Mouse (Mus musculus) lung, postnatal 4 days (tissue): ENCODE data around the gene Noc3l.

Experiments used
- DNase-seq, 2 experiments: peaks; one replicate each; pipeline ENCODE4 v3.0.0; 2021

The Noc3l gene

DNA sequence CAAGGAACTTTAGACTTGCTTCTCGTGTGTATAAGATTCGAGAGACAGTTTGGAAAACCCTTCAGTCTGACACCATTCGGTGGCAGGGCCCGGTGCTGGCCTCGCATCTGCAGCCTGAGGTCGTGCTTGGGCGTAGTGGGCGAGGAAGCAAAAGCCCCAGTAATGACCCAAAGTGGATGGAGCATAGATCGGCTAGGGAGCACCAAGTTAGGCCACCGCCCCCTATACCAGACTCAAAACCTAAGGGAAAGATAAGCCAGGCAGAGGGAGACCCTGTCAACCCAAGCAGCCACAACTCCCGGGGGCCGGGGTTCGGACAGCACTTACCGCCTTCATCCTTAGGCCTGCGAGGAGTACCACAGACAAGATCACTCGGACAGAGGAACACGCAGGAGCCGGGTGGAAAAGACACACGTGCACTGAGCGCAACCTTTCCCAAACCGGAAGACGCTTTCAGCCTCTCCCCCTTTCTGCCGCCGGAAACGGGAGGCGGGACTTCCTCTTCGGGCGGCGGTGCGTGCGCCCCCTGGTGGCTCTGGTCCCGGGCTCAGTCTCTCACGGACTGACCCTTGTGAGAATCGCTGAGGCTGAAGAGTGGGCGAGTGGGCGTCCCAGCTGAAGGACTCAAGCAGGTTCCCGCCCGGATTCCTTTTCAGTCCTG is at the start of gene Noc3l:
TSS of gene Noc3l (minus strand) at position 472 of the 661 bp plus-strand sequence.
- peak; percentile 93 to 96 for DNase-seq

DNA sequence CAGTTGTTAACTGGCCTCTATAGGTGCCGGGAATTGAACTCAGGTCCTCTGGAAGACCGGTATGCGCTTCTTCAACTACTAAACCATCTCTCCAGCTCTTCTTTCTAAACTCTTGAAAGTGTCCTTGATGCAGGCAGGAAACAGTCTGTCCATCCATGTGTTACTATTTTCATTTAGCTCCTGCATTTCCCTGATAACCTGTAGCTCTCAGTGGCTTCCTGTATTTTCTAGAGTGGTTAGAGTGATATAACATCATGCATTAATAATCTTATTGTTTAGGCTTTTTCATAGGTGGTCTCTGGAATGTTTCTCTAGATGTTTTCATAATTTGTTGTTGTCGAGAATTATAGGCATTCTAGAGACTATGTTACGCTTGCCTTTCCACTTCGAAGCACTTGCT is 43.5 kb upstream of the Noc3l start:
- DNase-seq: no peak

DNA sequence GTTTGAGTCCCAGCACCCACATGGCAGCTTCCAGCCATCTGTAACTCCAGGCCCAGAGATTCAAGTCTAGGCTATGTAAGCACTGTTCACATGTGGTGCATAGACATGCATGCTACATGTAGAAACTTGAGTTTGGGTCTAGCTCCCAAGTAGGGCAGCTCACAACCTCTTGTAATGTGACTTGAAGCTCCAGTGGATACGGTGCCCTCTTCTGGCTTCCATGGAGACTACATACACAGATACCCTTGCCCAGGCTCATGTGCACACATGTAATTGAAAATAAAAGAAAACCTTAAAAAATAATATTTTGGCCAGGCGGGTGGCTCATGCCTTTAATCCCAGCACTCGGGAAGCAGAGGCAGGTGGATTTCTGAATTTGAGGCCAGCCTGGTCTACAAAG is 39.2 kb upstream of the Noc3l start:
- DNase-seq: no peak

DNA sequence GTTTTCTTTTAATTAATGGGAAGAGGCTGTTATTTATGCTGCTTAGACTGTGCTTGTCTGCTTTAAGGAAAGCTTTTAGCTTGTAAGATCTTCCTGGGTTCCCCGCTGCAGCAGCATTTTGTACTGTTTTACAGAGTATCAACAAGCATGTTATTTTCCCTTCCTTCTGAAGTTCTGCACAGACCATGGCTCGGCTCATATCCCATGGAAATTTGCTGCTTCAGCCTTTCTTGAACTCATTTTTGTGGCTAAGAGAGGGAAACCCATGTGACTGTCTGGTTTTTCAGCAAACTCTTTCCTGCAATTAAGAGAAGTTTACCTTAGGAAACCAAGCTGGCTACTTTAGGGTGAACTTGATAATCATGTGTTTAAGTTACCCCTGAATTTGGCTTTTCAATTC is 27.3 kb upstream of the Noc3l start:
- DNase-seq: no peak

DNA sequence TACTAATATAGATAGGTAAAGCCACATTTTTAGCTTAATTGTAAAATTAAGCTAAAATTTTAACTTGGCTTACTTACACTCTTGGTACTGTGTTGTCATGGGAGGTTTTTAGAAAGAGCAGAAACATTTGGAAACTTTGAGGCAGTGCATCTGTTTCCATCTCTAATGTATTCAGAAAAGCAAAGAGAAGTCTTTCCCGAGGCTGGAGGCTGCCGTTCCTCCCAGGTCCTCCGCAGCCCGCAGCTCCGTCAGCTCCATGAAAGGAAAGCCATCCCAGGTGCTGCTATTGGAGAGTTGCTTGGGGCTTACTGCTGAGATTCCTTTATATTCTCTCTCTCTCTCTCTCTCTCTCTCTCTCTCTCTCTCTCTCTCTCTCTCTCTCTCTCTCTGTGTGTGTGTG is 25.8 kb upstream of the Noc3l start:
- DNase-seq: no peak

DNA sequence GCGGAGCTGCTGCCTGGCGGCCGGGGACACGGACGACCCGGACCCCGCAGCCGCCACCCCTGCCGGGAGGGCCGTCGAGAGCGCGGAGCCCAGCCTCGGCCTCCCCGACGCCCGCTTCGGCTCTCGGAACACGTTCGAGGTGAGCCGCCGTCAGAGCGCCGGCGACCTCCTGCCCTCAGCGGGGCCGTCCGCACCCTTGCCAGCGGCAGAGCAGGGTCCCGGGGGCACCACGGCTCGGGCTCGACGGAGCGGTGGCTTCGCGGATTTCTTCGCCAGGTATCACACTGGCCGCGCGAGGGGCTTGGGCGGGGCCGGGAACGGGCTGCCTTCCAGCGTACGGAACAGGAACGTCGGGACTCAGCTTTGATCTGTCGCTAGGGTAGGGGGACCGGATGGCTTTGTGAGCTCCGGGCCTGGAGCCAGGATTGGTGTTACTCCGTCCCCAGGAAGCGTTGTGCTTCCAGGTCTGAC is 18.2 kb upstream of the Noc3l start:
- DNase-seq: peak; percentile 78 to 83

DNA sequence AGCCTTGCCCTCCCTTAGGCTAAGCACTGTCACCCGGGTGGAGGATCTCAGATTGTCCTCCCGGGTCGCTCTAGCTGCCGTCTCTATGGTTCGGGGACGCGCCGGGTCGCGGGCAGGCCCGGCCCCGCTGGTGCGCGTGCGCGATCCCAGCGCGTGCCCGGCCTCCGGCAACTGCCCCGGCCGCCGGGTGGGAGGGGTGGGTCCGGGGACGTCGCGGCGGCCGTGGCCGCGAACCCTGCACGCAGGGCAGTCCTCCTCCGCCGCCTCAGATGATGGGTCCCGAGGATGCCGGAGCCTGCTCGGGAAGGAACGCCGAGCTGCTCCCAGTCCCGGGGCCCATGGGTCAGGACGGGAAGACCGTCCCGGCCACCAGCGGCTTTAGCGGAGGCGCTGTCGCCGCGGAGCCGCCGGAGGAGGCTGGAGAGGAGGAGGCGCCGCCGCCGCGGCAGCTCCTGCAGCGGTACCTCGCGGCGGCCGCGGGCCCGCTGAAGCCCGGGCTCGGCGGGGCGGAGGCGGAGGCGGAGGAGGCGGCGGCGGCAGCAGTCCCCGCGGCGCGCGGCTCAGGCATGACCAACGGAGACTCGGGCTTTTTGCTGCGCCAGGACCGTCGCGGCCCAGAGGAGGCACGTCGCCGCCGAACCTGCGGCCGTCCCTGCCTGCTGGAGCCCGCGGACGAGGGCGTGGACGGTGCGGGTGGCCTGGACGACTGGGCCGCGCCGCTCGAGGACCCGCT is 17.6 kb upstream of the Noc3l start, which contains the start of gene Tbc1d12:
TSS of gene Tbc1d12 (plus strand) at position 142 of the 733 bp plus-strand sequence.
- peak; percentile 93 to 95 for DNase-seq

DNA sequence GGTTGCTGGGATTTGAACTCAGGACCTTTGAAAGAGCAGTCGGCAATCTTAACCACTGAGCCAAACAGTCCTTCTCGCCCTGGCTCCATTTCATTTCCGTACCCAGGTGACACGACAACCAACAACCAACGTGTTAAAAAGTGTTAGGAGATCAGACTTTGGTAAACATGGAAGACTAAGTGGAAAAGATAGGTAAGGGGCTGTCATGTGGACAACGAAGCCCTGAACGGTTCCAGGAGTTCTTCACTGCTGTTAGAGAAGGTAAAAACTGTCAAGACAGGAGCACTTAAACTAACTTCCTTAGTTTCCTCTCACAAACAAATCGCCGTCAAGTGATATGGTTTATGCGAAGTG is 17.0 kb upstream of the Noc3l start:
- no peak for DNase-seq

DNA sequence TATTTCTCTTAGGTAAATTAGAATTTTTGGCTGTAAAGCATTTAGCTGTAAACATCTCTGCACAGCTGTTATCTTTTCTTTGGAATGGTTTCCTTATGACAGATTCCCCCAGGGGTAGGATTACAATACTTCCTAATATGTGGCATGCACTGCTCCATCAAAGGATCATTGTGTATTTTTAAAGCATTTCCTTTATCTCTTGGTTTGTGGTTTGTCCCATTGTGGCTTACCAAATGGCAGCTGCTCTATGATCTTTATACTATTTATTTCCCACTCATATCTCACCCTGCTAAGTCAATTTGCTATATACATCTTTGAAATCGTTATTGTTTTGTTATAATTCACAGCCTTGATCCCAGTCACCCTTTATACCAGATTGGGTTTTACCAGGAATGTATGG is 14.2 kb upstream of the Noc3l start:
- no peak for DNase-seq

DNA sequence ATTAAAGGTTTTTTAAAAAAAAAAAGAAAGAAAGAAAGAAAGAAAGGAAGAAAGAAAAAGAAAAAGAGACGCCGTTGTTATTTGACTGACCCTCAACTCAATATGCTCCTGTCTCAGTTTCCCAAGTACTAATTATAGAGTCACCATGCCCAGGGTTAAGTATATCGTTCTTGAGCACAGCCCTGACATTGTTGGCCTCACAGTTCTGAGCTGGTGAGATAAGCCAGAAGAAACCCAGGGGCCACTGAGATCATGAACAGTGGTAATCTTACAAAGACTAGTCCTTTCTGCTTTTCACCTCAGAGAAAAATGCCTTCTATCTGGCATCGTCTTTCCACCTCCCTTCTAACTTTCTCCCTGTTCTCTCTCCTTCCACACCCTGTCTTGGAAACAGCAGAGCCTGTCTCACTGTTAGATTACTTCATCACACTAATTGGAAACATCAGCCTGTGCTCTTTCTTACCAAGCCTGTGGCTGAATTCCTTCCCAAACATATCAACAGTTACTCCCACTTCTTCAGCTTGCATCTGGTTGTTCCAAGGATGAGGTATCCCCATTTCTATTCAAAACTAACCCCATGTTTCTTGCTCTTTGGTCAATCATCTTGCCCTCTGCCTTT is 1.3 kb upstream of the Noc3l start:
- DNase-seq: no peak

DNA sequence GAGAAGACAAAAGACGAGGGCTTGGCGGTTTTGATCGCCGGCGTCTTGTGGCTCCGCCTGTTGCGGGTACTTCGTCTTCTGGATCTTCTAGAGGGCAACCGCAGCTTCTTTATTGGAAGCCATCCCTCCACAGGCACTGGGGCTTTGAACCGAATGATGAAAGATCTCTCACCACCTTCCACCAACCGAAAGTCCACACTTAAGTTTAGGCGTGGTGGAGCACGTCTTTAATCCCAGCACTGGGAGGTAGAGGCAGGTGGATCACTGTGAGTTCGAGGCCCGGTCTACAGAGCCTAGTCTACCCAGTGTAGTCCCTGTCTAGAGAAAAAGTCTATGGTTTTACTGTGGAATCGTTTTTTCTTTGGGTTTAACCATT is 378 bp upstream of the Noc3l start:
- DNase-seq: no peak

DNA sequence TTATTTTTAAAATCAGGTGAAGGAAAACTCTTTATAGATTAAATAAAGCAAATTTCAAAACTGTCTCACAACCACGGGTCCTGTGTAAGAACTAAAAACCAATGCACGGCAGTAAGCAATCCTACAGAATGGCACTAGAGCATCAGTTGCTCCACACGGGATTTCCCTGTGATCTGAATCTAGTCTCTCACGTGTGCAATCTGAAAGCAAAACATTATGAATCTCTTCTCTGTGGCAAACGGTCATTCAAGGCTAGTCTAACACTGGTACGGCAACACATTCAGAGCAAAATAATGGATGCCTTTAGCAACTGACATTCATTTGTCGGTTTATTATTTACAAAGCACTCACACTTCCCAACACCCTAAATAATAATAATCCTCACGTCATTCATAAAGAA is 846 bp downstream of the Noc3l start:
- no peak for DNase-seq

DNA sequence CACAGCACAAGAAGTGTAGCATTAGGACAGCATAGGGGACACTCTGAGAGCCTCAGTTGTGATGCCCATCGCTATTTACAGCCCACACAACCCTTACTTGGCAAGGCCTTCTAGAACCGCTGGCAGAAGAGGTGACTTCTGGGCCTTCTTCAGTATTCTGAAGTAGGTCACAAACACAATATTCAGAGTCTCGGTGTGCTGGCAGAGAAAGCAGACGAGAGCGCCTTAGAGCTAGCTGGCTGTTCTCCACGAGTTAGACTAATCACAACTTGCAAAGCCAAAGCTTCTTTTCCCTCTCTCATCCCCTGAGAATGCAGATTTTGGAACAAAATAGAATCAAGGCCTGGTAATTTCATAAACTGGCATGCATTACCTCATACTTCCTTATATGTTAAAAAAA is 20.2 kb downstream of the Noc3l start:
- no peak for DNase-seq

DNA sequence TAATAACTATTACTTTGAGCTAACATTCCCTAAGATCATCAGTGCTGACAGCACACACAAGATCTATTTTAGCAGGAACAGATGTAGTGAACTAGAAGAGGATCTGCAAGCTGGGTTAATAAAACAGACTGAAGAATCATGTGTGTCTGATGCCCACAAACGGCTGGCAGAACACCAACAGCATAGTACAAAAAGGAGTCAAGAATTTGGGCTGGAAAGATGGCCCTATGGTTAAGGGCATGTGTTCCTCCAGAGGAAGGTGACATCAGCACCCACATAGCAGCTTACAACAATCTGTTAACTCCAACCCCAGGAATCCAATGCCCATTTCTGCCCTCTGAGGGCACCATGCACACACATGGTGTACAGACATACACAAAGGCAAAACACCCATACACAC is 20.7 kb downstream of the Noc3l start:
- no peak for DNase-seq

DNA sequence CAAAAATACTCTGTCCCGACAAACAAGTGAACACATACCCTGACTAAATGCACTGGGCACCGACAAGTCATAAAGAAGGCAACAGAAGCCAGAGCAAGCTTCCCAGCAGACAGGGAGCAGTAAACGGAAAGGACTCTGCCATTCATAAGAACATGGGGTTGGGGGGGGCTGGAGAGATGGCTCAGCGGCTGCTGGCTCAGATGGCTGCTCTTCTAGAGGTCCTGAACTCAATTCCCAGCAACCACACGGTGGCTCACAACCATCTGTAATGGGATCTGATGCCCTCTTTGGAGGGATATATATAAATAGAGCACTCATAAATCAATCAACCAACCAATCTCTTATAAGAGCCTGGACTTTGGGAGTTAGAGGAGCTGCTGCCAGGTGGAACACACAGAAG is 22.5 kb downstream of the Noc3l start:
- DNase-seq: no peak

DNA sequence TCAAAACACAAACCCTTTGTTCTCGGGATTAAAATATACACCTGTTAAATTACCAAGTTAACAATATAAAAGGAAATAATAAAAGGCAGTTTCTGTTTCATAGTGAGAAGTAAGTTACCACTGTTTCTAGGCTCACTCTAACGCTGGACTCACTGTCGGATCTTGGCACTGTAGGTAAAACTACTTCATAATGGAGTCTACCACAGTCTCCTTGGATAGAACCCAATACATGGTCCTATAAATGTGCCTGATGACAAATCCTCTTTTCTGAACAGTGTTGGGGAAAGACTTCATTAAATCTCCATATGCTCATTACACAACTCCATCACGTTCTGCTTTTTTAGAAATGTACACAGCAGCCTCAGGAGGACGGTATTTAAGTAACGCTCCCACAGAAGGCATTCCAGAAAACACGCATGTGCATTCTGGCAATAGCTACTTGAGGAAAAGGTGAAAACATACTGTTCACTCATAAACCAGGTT is 25.4 kb downstream of the Noc3l start:
- DNase-seq: no peak

DNA sequence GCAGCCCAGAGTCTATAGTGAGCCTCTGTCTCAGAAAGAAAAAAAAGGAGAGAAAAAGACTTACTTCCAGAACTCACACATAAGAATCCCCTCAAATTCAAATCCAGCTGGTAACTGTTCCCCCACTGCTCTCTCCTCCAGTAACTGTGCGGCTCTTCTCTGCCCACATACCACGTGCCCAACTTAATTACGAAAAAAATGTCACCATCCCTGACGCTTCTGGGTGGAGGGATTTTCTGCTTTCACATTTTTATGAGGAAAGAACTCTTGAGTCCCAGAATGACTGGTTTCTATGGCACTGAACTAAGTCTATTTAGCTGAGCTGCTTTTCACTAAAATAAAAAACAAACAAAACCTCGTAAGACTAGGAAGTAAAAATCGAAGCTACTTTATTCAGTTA is 31.3 kb downstream of the Noc3l start:
- DNase-seq: no peak

DNA sequence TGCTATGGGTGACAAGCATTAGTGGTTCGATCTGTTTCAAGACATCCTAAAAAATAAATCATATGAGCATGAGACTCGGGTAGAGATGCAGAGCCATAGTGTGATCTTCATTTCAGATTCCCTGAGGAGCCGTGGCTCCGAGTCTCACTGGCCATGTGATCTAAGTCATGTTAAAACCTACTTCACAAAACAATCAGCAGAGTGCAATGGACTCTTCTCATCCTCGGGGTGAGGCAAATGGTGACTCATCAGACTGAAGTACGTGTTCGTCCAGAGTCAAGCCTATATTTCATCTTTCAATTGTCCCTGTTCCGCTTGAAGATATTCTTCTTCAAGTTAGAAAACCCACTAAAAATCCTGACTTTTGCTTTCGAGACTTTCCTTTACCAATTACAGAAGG is 35.5 kb downstream of the Noc3l start:
- no peak for DNase-seq

DNA sequence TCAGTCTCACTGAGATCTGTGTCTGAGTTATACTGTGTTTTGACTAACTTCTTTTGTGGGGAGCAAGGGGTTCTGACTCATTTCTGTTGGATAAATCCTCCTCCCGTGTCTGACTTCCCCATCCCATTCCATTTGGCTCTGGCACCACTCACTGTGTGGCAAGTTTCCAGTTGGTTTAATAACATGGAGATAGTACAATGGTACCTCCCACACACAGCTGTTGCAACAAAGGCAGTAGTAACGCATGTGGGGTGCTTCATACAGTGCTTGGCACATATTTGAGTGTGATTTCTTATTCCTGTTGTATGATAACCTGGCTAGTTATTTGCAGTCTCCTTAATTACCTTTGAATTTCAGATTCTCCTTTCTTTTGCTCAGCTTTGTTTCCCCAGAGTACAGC is 40.2 kb downstream of the Noc3l start:
- DNase-seq: no peak

DNA sequence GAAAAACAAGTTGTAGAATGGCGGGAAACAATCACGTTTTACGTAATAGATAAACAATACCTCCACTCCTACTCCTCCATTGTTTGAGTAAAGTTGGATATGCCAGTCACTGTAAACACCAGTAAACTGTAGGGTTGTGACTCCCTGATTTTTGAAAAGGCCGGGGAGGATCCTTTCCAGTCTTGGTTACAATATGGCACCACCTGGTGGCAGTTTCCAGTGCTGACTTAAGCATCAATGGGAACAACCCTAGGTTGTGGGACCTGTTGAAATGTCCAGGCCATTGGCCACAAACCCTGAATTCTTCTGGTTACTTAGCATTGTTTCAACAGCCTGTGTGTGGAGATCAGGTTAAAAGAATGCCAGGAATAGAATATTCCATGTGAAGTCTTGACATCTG is 43.5 kb downstream of the Noc3l start:
- peak; percentile 24 to 51 for DNase-seq

DNA sequence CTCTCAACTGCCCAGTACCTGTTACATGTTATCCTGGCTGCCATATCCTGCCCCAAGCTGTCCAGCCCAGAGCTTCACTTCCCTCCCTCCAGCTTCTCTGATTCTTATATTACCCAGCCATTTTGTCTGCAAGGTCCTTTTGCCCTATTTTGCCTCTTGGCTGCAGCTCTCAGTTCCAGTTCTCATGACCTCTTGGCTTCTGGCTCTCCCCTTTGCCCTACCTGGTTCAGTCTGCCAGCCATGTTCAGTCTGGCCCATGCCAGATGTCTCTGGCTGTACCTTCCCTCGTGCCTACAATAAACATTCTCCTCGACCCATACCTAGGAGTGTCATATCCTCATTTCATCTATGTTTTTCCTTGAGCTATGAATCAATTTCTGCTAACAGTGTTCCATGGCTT is 52.7 kb downstream of the Noc3l start:
- DNase-seq: no peak

DNA sequence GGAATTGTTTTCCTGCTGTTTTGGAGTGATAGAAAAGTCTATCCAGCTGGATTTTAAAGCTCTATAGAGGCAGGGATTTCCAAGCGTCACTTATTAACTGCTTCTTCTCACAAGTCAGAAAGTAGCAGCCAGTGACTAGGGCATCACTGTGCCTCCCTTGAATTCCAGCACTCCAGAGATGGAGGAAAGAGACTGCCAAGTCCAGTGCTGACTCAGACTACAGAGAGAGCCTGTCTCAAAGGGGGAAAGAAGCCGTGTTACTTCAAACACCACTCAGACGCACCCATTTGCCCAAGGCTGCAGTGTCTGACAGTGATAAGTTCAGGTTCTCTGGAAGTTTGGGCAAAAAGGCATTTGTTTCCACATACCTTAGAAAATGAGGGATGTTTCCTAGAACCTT is 58.6 kb downstream of the Noc3l start:
- DNase-seq: no peak

DNA sequence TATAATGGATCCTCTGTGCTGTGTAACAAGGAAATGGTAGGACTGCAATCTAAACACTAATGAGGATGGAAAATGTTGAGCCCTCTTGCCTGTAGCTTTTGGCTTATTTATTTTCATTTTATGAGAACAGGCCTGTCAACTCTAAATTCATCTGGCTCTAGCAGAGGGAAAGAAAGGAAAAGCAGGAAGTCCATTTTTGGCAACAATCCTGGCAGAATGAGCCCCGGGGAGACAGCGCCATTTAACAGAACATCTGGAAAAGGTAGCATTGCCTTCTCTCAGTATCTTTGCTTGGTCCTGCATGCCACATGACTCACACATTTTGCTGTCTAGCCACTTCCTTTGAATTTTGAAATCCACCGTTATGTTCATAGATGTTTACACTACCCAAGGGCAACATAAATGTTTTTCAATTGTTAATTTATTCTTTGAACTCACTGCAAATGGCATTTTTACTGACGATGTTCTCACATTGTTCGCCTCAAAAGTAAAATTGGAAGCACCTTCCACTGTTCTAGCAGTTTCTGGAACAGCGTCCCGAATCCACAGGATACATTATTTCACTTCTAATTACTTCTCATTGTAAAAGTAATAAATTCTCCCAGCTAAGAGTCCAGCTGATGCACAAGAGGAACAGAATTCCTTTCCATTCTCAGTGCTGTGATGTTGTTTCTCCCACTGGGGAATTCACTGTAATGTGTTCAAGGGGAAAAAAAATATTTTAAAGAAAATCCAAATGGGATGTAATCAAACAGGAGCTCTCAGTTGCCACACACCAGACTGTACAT is 60.2 kb downstream of the Noc3l start:
- DNase-seq: no peak
